In the genomic region with DNA sequence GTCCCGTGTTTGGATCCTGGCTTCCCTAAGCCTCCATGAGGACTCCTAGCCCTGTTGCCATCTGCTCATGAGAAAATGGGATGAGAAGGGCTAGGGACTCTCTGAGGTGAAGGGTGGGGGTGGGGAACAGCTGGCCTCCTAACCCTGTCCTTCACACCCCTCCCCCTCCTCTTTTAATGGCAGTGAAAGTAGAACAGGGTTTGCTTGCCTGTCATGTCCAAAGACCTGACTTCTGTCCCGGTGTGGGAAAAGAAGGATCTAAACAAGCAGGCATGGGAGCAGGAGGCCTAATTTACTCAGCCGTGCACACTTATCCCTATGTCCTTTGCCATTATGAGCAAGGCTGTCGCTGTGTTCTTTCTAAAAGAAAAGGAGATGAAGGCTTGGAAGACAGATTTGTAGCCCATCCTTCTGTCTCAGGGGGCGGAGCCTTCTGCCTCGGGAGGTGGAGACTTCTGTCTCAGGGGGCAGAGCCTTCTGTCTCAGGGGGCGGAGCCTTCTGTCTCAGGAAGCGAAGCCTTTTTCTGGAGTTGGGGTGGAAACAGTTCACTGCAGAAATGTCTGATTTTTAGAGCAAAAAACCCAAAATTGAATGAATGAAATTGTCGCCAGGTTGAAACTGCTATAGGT, we compare ENCODE assay signal across 14 mouse cellular contexts.
DNase-seq lines count a peak whose midpoint lies in the region; ATAC-seq lines count a peak whose summit lies in the region.
"Had no signal": no experiment of that assay in that cellular context is flagged by ENCODE, and none has a peak within 500 bp of the region (broad histone marks: within the 10 kb centered on the region; RNA-seq: fewer than 3 reads in every experiment).

No protein-coding gene starts in this region.

- no peaks in the 10 kb centered on the region for H3K27me3 ChIP-seq in midbrain, embryonic 10.5 days (ENCODE audit: low read depth, poor library complexity, severe bottlenecking)
- no peaks in the 10 kb centered on the region for H3K27me3 ChIP-seq in midbrain, embryonic 16.5 days (ENCODE audit: control insufficient read depth, insufficient read depth, low read depth, low read length)
- H3K27me3 ChIP-seq in forebrain, embryonic 12.5 days = no peaks in the 10 kb centered on the region
- H3K27me3 ChIP-seq in limb, embryonic 10.5 days (ENCODE audit: low read depth, poor library complexity, severe bottlenecking) = no peaks in the 10 kb centered on the region
- H3K27me3 ChIP-seq: embryonic facial prominence, embryonic 12.5 days; limb, embryonic 15.5 days; Patski had no signal

- WGBS in midbrain, embryonic 10.5 days = 79% methylated on average over 9 of the region's 9 CpGs
- WGBS in midbrain, embryonic 16.5 days = 65% methylated on average over 9 of the region's 9 CpGs
- 75% methylated on average over 9 of the region's 9 CpGs for WGBS in forebrain, embryonic 12.5 days
- WGBS in limb, embryonic 10.5 days = 50% methylated on average over 9 of the region's 9 CpGs

- ATAC-seq in midbrain, embryonic 16.5 days = no peak
- no peak for ATAC-seq in forebrain, embryonic 12.5 days (ENCODE audit: low FRiP score)
- ATAC-seq: intestine, postnatal 0 days; Patski had no signal

- H3K4me3 ChIP-seq in midbrain, embryonic 10.5 days = peak overlapping the region; percentile 9; the same call in 1 of the 2 replicates
- H3K4me3 ChIP-seq in midbrain, embryonic 16.5 days (ENCODE audit: low read depth, low read length) = no peak overlapping the region
- no peak overlapping the region for H3K4me3 ChIP-seq in forebrain, embryonic 12.5 days (replicated peaks)
- H3K4me3 ChIP-seq in limb, embryonic 10.5 days = no peak overlapping the region
- H3K4me3 ChIP-seq: embryonic facial prominence, embryonic 12.5 days; limb, embryonic 15.5 days had no signal

- no peak overlapping the region for H3K4me2 ChIP-seq in midbrain, embryonic 16.5 days (ENCODE audit: low read length)
- H3K4me2 ChIP-seq in forebrain, embryonic 12.5 days = no peak overlapping the region
- H3K4me2 ChIP-seq: embryonic facial prominence, embryonic 12.5 days; limb, embryonic 15.5 days had no signal

- no peaks in the 10 kb centered on the region for H3K9me3 ChIP-seq in midbrain, embryonic 10.5 days (replicated peaks)
- H3K9me3 ChIP-seq in midbrain, embryonic 16.5 days (replicated peaks; ENCODE audit: control insufficient read depth, low read length, poor library complexity, severe bottlenecking) = no peaks in the 10 kb centered on the region
- no peaks in the 10 kb centered on the region for H3K9me3 ChIP-seq in forebrain, embryonic 12.5 days
- H3K9me3 ChIP-seq in limb, embryonic 10.5 days (replicated peaks) = no peaks in the 10 kb centered on the region
- H3K9me3 ChIP-seq: embryonic facial prominence, embryonic 12.5 days; limb, embryonic 15.5 days had no signal

- peak; percentile 33 for DNase-seq in midbrain, embryonic 10.5 days (ENCODE audit: low spot score)
- DNase-seq in limb, embryonic 10.5 days (ENCODE audit: low spot score) = no peak
- DNase-seq in retina, embryonic 14.5 days (ENCODE audit: low spot score) = peak; percentile 73
- no peak for DNase-seq in cerebellum, adult 11 months
- no peak for DNase-seq in heart, adult 9 months (ENCODE audit: low spot score in 2 of 2)
- DNase-seq in kidney, adult 18-20 months = no peak
- DNase-seq: adrenal gland, adult 2 months; lung, postnatal 4 days had no signal

- no peaks in the 10 kb centered on the region for H3K36me3 ChIP-seq in midbrain, embryonic 10.5 days
- H3K36me3 ChIP-seq in midbrain, embryonic 16.5 days (ENCODE audit: control insufficient read depth, insufficient read depth, low read length) = no peaks in the 10 kb centered on the region
- H3K36me3 ChIP-seq in forebrain, embryonic 12.5 days (replicated peaks) = no peaks in the 10 kb centered on the region
- no peaks in the 10 kb centered on the region for H3K36me3 ChIP-seq in limb, embryonic 10.5 days
- H3K36me3 ChIP-seq: embryonic facial prominence, embryonic 12.5 days; limb, embryonic 15.5 days had no signal

- H3K4me1 ChIP-seq in midbrain, embryonic 10.5 days = peaks cover 31% of the 10 kb centered on the region
- peaks cover 21% of the 10 kb centered on the region for H3K4me1 ChIP-seq in midbrain, embryonic 16.5 days (ENCODE audit: control insufficient read depth, insufficient read depth, low read length)
- peaks cover 26% of the 10 kb centered on the region for H3K4me1 ChIP-seq in forebrain, embryonic 12.5 days
- peaks cover 53% of the 10 kb centered on the region for H3K4me1 ChIP-seq in limb, embryonic 10.5 days

- H3K9ac ChIP-seq in midbrain, embryonic 16.5 days (ENCODE audit: low read depth, low read length) = no peak overlapping the region
- no peak overlapping the region for H3K9ac ChIP-seq in forebrain, embryonic 12.5 days
- H3K9ac ChIP-seq: embryonic facial prominence, embryonic 12.5 days; limb, embryonic 15.5 days had no signal

- peak overlapping the region; percentile 83 for H3K27ac ChIP-seq in midbrain, embryonic 10.5 days (replicated peaks)
- no peak overlapping the region for H3K27ac ChIP-seq in midbrain, embryonic 16.5 days (ENCODE audit: low read length)
- H3K27ac ChIP-seq in forebrain, embryonic 12.5 days = peak overlapping the region; percentile 89
- peak overlapping the region; percentile 88 for H3K27ac ChIP-seq in limb, embryonic 10.5 days
- H3K27ac ChIP-seq: limb, embryonic 15.5 days had no signal

Comparison
In these comparisons a context has a peak if more than half of its experiments do, and no peak if none do; other contexts are left out.
1. DNase-seq: peak in midbrain, embryonic 10.5 days (single experiment) and retina, embryonic 14.5 days (single experiment); none in limb, embryonic 10.5 days (single experiment), cerebellum, adult 11 months (single experiment), heart, adult 9 months (0 of 2) and kidney, adult 18-20 months (single experiment).